Mouse (Mus musculus) adrenal gland, adult 10 weeks (tissue): ENCODE results near the gene Gsap. TPM values are rescaled to one million over a fixed set of nuclear protein-coding genes. Genes with fewer than 3 reads are reported as not detected.

Experiments
- polyA plus RNA-seq: library from polyadenylated mRNA; stranded (reverse); fragments of 350-450 nt; fragmentation: Illumina TruSeq; extraction: RNeasy Lipid Tissue Mini Kit (QIAGEN cat#74804); gene quantifications from one replicate; pipeline ENCODE4 v1.2.3, GENCODE M21; 2014; ENCODE audit warnings: low read depth, low replicate concordance

Gene Gsap
- polyA plus RNA-seq: 6.8 TPM

GRCm38 (mm10) chr5:21185764-21186685, at the start of gene Gsap:
Gene Gsap (plus strand): TSS chr5:21186255.

Other genes with a start within 250 kb of the Gsap start
- gene Rsbn1l, start 229.9 kb upstream of the Gsap start, polyA plus RNA-seq: 46.9 TPM
- gene Ptpn12, start 130.3 kb upstream of the Gsap start, polyA plus RNA-seq: 155 TPM
- gene Fgl2, start 186.4 kb downstream of the Gsap start, polyA plus RNA-seq: 37.4 TPM
- not detected for gene Ccdc146, start 238.4 kb downstream of the Gsap start, polyA plus RNA-seq
- 29.2 TPM for gene Fam185a, start 238.7 kb downstream of the Gsap start, polyA plus RNA-seq